Mouse (Mus musculus): ENCODE measurements around the gene Lrig1.

Lrig1 gene

GRCm38 (mm10) chr6:94698509-94699172 lies 1.3 kb downstream of the Lrig1 start:
- no peak for DNase-seq (ENCODE audit: low spot score)

GRCm38 (mm10) chr6:94697423-94697822 lies 2.5 kb downstream of the Lrig1 start:
- no peak for DNase-seq (ENCODE audit: low spot score)

- DNase-seq (ENCODE audit: low spot score) = no peak
Observed at GRCm38 (mm10) chr6:94696182-94697080, 3.5 kb downstream of the Lrig1 start.

- no peak for DNase-seq (ENCODE audit: low spot score)
Observed at GRCm38 (mm10) chr6:94695121-94695930, 4.6 kb downstream of the Lrig1 start.

GRCm38 (mm10) chr6:94694481-94694880 lies 5.5 kb downstream of the Lrig1 start:
- no peak for DNase-seq (ENCODE audit: low spot score)

- no peak for DNase-seq (ENCODE audit: low spot score)
Observed at GRCm38 (mm10) chr6:94693091-94693490, 6.9 kb downstream of the Lrig1 start.

GRCm38 (mm10) chr6:94692003-94692402 lies 8.0 kb downstream of the Lrig1 start:
- no peak for DNase-seq (ENCODE audit: low spot score)

GRCm38 (mm10) chr6:94690247-94690646 lies 9.7 kb downstream of the Lrig1 start:
- no peak for DNase-seq (ENCODE audit: low spot score)

GRCm38 (mm10) chr6:94688722-94689121 lies 11.2 kb downstream of the Lrig1 start:
- no peak for DNase-seq (ENCODE audit: low spot score)

- DNase-seq (ENCODE audit: low spot score) = no peak
Observed at GRCm38 (mm10) chr6:94686048-94686447, 13.9 kb downstream of the Lrig1 start.

GRCm38 (mm10) chr6:94685611-94686010 lies 14.3 kb downstream of the Lrig1 start:
- DNase-seq (ENCODE audit: low spot score) = peak; percentile 27

- DNase-seq (ENCODE audit: low spot score) = no peak
Observed at GRCm38 (mm10) chr6:94684844-94685557, 15.0 kb downstream of the Lrig1 start.

GRCm38 (mm10) chr6:94683701-94684100 lies 16.3 kb downstream of the Lrig1 start:
- no peak for DNase-seq (ENCODE audit: low spot score)

GRCm38 (mm10) chr6:94682270-94682618 lies 17.7 kb downstream of the Lrig1 start:
- no peak for DNase-seq (ENCODE audit: low spot score)

GRCm38 (mm10) chr6:94681446-94682269 lies 18.3 kb downstream of the Lrig1 start:
- no peak for DNase-seq (ENCODE audit: low spot score)

GRCm38 (mm10) chr6:94680760-94681445 lies 19.1 kb downstream of the Lrig1 start:
- DNase-seq (ENCODE audit: low spot score) = no peak

- DNase-seq (ENCODE audit: low spot score) = no peak
Observed at GRCm38 (mm10) chr6:94679249-94679648, 20.7 kb downstream of the Lrig1 start.

- DNase-seq (ENCODE audit: low spot score) = no peak
Observed at GRCm38 (mm10) chr6:94678377-94679164, 21.4 kb downstream of the Lrig1 start.

- no peak for DNase-seq (ENCODE audit: low spot score)
Observed at GRCm38 (mm10) chr6:94677448-94677847, 22.5 kb downstream of the Lrig1 start.

- no peak for DNase-seq (ENCODE audit: low spot score)
Observed at GRCm38 (mm10) chr6:94676840-94677239, 23.1 kb downstream of the Lrig1 start.

All from layer of hippocampus, adult 9-10 months (tissue).